Mouse (Mus musculus): Measurements from ENCODE around the gene Gm1979. TPM values are rescaled to one million over a fixed set of nuclear protein-coding genes. Genes with fewer than 3 reads are reported as not detected.
"Not testable (repeated sequence)": the region's sequence is repeated elsewhere in the genome, so short reads cannot be mapped to it uniquely, and the experiment has no call there.

Gm1979 gene
- polyA plus RNA-seq, 1 experiment from 2014 or later = 0.37 TPM

DNA sequence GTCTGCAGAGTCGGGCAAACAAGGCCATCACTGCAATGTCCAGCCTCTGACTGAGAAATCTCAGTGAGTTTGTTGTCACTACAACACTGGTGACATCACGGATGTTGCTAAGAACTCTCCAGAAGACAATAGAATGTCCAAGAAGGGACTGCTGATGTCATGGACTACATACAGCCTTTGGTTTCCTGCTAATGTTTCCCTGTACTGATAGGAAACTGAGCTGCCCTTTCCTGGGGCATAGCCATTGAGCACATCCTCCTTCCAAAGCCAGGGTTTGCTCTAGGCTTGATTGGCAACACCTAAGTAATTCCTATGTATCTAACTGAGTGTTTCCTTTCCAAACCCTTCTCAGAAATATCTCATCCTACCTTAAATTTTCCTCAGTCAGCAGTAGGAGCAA lies 50.3 kb downstream of the Gm1979 start, which contains the start of gene Gm21671:
Gene Gm21671 (minus strand): TSS at position 101 of the 400 bp plus-strand sequence.
- not testable (repeated sequence) for DNase-seq (ENCODE audit: low spot score); ATAC-seq (ENCODE audit: low FRiP score); H3K9ac ChIP-seq; H3K9me3 ChIP-seq (ENCODE audit: control insufficient read depth, low read length); H3K4me3 ChIP-seq (replicated peaks; ENCODE audit: low read length); H3K27me3 ChIP-seq (ENCODE audit: control insufficient read depth, insufficient read depth, low read length); H3K4me2 ChIP-seq (replicated peaks); H3K36me3 ChIP-seq (replicated peaks; ENCODE audit: control insufficient read depth, insufficient read depth); H3K4me1 ChIP-seq (replicated peaks; ENCODE audit: control insufficient read depth, insufficient read depth, low read length); H3K27ac ChIP-seq
- 77% methylated on average over 2 of the region's 2 CpGs for WGBS

Other genes starting within 250 kb of the Gm1979 start
- gene Actr3b, start 244.8 kb downstream of the Gm1979 start, polyA plus RNA-seq (2014; fragmentation: Nextera tagmentation; extraction: Ambion mirVana) = 37.8 and 39.5 TPM in 2 replicates
- 0.18 TPM in 1 of 2 replicates, not detected in the other for gene Gm21663, start 62.4 kb downstream of the Gm1979 start, polyA plus RNA-seq (2014; fragmentation: Nextera tagmentation; extraction: Ambion mirVana)
- 0.10 and 0.32 TPM in 2 replicates for gene Gm21671, start 50.4 kb downstream of the Gm1979 start, polyA plus RNA-seq (2014; fragmentation: Nextera tagmentation; extraction: Ambion mirVana)
- gene Gm21680, start 32.1 kb downstream of the Gm1979 start, polyA plus RNA-seq (2014; fragmentation: Nextera tagmentation; extraction: Ambion mirVana) = 0.22 and 0.31 TPM in 2 replicates
- gene Gm21698, start 16.1 kb downstream of the Gm1979 start, polyA plus RNA-seq (2014; fragmentation: Nextera tagmentation; extraction: Ambion mirVana) = 0.41 TPM in 1 of 2 replicates, not detected in the other
- 0.12 TPM in 1 of 2 replicates, not detected in the other for gene Gm5862, start 18.1 kb upstream of the Gm1979 start, polyA plus RNA-seq (2014; fragmentation: Nextera tagmentation; extraction: Ambion mirVana)
- 0.20 and 0.29 TPM in 2 replicates for gene Speer4a, start 34.8 kb upstream of the Gm1979 start, polyA plus RNA-seq (2014; fragmentation: Nextera tagmentation; extraction: Ambion mirVana)
- gene Gm7347, start 53.8 kb upstream of the Gm1979 start, polyA plus RNA-seq (2014; fragmentation: Nextera tagmentation; extraction: Ambion mirVana) = 0.10 and 0.20 TPM in 2 replicates
- not detected in 2 replicates for gene Gm10471, start 84.5 kb upstream of the Gm1979 start, polyA plus RNA-seq (2014; fragmentation: Nextera tagmentation; extraction: Ambion mirVana)
- gene 5031410I06Rik, start 100.6 kb upstream of the Gm1979 start, polyA plus RNA-seq (2014; fragmentation: Nextera tagmentation; extraction: Ambion mirVana) = 0.12 and 0.17 TPM in 2 replicates
- not detected in 2 replicates for gene Gm10220, start 116.6 kb upstream of the Gm1979 start, polyA plus RNA-seq (2014; fragmentation: Nextera tagmentation; extraction: Ambion mirVana)